Mouse (Mus musculus): ENCODE measurements around the gene Gck. TPM values are rescaled to one million over a fixed set of nuclear protein-coding genes. Genes with fewer than 3 reads are reported as not detected.

Gck gene
- total and polyA plus RNA-seq, 2 experiments from 2014 or later, result 7.7 to 13.2 TPM

- DNase-seq (ENCODE audit: low spot score) (no peak), ATAC-seq (ENCODE audit: low FRiP score) (no peak)
- Histone ChIP-seq H3K4me2 (ENCODE audit: low read depth, low read length, poor library complexity, severe bottlenecking) (no peak overlapping the region), H3K9ac (replicated peaks; ENCODE audit: low read length, poor library complexity, severe bottlenecking) (no peak overlapping the region), H3K4me1 (ENCODE audit: insufficient read depth, low read length) (no peaks in the 10 kb centered on the region), H3K4me3 (ENCODE audit: low read depth, low read length) (no peak overlapping the region), H3K9me3 (ENCODE audit: low read length) (no peaks in the 10 kb centered on the region), H3K27ac (ENCODE audit: low read depth, low read length) (no peak overlapping the region), H3K36me3 (ENCODE audit: insufficient read depth, low read length) (peaks cover 38% of the 10 kb centered on the region), H3K27me3 (ENCODE audit: insufficient read depth, low read length) (no peaks in the 10 kb centered on the region)
- 94% methylated on average over 16 of the region's 16 CpGs for WGBS
- no peak for TF ChIP-seq CTCF (IDR thresholded peaks at IDR 0.05)
Measured at GRCm38 (mm10) chr11:5869331-5869730, 80.5 kb downstream of the Gck start.

- H3K4me2 ChIP-seq (ENCODE audit: low read depth, low read length, poor library complexity, severe bottlenecking), result no peak overlapping the region
- 90% methylated on average over 12 of the region's 12 CpGs for whole genome bisulfite sequencing
Measured at GRCm38 (mm10) chr11:5868324-5868723, 81.6 kb downstream of the Gck start.

GRCm38 (mm10) chr11:5867196-5867595, 82.7 kb downstream of the Gck start:
- WGBS, result 84% methylated on average over 2 of the region's 2 CpGs
- Histone ChIP-seq H3K27me3 (ENCODE audit: insufficient read depth, low read length) (peaks cover 6% of the 10 kb centered on the region; the same call in 1 of the 2 replicates), H3K27ac (ENCODE audit: low read depth, low read length) (no peak overlapping the region), H3K4me3 (ENCODE audit: low read depth, low read length) (no peak overlapping the region), H3K9me3 (ENCODE audit: low read length) (no peaks in the 10 kb centered on the region), H3K4me1 (ENCODE audit: insufficient read depth, low read length) (no peaks in the 10 kb centered on the region), H3K9ac (replicated peaks; ENCODE audit: low read length, poor library complexity, severe bottlenecking) (no peak overlapping the region), H3K36me3 (ENCODE audit: insufficient read depth, low read length) (peaks cover 19% of the 10 kb centered on the region), H3K4me2 (ENCODE audit: low read depth, low read length, poor library complexity, severe bottlenecking) (no peak overlapping the region)
- no peak for TF ChIP-seq CTCF (IDR thresholded peaks at IDR 0.05)
- ATAC-seq (ENCODE audit: low FRiP score) (no peak), DNase-seq (ENCODE audit: low spot score) (no peak)

More at GRCm38 (mm10) chr11:5868324-5868723, 81.6 kb downstream of the Gck start:
- no peak for TF ChIP-seq CTCF (IDR thresholded peaks at IDR 0.05)
- H3K27me3 ChIP-seq (ENCODE audit: insufficient read depth, low read length), result no peaks in the 10 kb centered on the region
- H3K9ac ChIP-seq (replicated peaks; ENCODE audit: low read length, poor library complexity, severe bottlenecking), result no peak overlapping the region
- no peaks in the 10 kb centered on the region for H3K9me3 ChIP-seq (ENCODE audit: low read length)
- H3K36me3 ChIP-seq (ENCODE audit: insufficient read depth, low read length), result peaks cover 28% of the 10 kb centered on the region
- H3K4me3 ChIP-seq (ENCODE audit: low read depth, low read length), result no peak overlapping the region
- ATAC-seq (ENCODE audit: low FRiP score), result no peak
- no peak overlapping the region for H3K27ac ChIP-seq (ENCODE audit: low read depth, low read length)
- H3K4me1 ChIP-seq (ENCODE audit: insufficient read depth, low read length), result no peaks in the 10 kb centered on the region
- no peak for DNase-seq (ENCODE audit: low spot score)

- H3K36me3 ChIP-seq (ENCODE audit: insufficient read depth, low read length), result no peaks in the 10 kb centered on the region
- no peak overlapping the region for H3K27ac ChIP-seq (ENCODE audit: low read depth, low read length)
- ATAC-seq (ENCODE audit: low FRiP score) (no peak), DNase-seq (ENCODE audit: low spot score) (no peak)
- H3K4me1 ChIP-seq (ENCODE audit: insufficient read depth, low read length), result no peaks in the 10 kb centered on the region
- WGBS, result 29% methylated on average over 15 of the region's 15 CpGs
- peak overlapping the region; percentile 34 for H3K4me3 ChIP-seq (ENCODE audit: low read depth, low read length)
- peak overlapping the region; percentile 49; the same call in 1 of the 2 replicates for H3K4me2 ChIP-seq (ENCODE audit: low read depth, low read length, poor library complexity, severe bottlenecking)
- H3K9me3 ChIP-seq (ENCODE audit: low read length), result no peaks in the 10 kb centered on the region
- TF ChIP-seq CTCF (IDR thresholded peaks at IDR 0.05), result no peak
- H3K27me3 ChIP-seq (ENCODE audit: insufficient read depth, low read length), result peaks cover 26% of the 10 kb centered on the region
- no peak overlapping the region for H3K9ac ChIP-seq (replicated peaks; ENCODE audit: low read length, poor library complexity, severe bottlenecking)
Measured at GRCm38 (mm10) chr11:5862394-5863105, 87.3 kb downstream of the Gck start.

GRCm38 (mm10) chr11:5861678-5862393, 88.0 kb downstream of the Gck start, which contains the start of gene Aebp1:
Gene Aebp1, plus strand, starts transcription at chr11:5861947.
- no peak for TF ChIP-seq CTCF (IDR thresholded peaks at IDR 0.05)
- Histone ChIP-seq H3K4me1 (ENCODE audit: insufficient read depth, low read length) (no peaks in the 10 kb centered on the region), H3K9me3 (ENCODE audit: low read length) (no peaks in the 10 kb centered on the region), H3K27ac (ENCODE audit: low read depth, low read length) (no peak within 1 kb of the TSS), H3K4me3 (ENCODE audit: low read depth, low read length) (peak within 1 kb of the TSS; percentile 34), H3K9ac (replicated peaks; ENCODE audit: low read length, poor library complexity, severe bottlenecking) (no peak within 1 kb of the TSS), H3K27me3 (ENCODE audit: insufficient read depth, low read length) (peaks cover 26% of the 10 kb centered on the region), H3K4me2 (ENCODE audit: low read depth, low read length, poor library complexity, severe bottlenecking) (peak within 1 kb of the TSS; percentile 49), H3K36me3 (ENCODE audit: insufficient read depth, low read length) (no peaks in the 10 kb centered on the region)
- peak; percentile 9 for DNase-seq (ENCODE audit: low spot score)
- WGBS, result 4% methylated on average over 53 of the region's 59 CpGs
- ATAC-seq (ENCODE audit: low FRiP score), result 0 out of 2 replicates have a peak, but pooled peaks have one; percentile 41

- Histone ChIP-seq H3K27ac (ENCODE audit: low read depth, low read length) (no peak overlapping the region), H3K36me3 (ENCODE audit: insufficient read depth, low read length) (no peaks in the 10 kb centered on the region), H3K4me1 (ENCODE audit: insufficient read depth, low read length) (no peaks in the 10 kb centered on the region), H3K9me3 (ENCODE audit: low read length) (no peaks in the 10 kb centered on the region), H3K27me3 (ENCODE audit: insufficient read depth, low read length) (peaks cover 26% of the 10 kb centered on the region), H3K4me3 (ENCODE audit: low read depth, low read length) (no peak overlapping the region), H3K4me2 (ENCODE audit: low read depth, low read length, poor library complexity, severe bottlenecking) (no peak overlapping the region), H3K9ac (replicated peaks; ENCODE audit: low read length, poor library complexity, severe bottlenecking) (no peak overlapping the region)
- TF ChIP-seq CTCF (IDR thresholded peaks at IDR 0.05), result no peak
- WGBS, result 59% methylated on average over 6 of the region's 6 CpGs
- ATAC-seq (ENCODE audit: low FRiP score) (no peak), DNase-seq (ENCODE audit: low spot score) (no peak)
Measured at GRCm38 (mm10) chr11:5860639-5861038, 89.2 kb downstream of the Gck start.

Data from midbrain, postnatal 0 days (tissue).